In the genomic region with DNA sequence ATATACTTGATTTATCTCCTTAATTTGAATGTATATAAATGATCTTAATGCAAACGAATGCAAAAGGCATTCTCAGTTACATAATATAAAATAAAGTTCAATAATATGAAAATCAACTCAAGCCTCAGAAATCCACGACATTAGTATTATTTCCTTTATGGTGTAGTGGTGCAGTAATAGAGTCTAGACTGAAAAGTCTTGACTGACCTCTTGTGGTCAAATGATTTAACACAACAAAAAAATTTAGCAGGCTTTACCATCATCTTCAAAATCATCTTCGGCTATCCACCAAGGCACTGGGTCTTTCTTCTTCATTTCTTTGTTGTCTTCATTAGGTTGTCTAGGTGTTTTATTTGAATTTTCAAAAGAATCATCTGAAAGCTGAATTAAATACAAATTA, we compare ENCODE assay signal across 8 mouse cellular contexts. TPM values are rescaled to one million over a fixed set of nuclear protein-coding genes. Genes with fewer than 3 reads are reported as not detected.
DNase-seq lines count a peak whose midpoint lies in the region; ATAC-seq and TF ChIP-seq lines count a peak whose summit lies in the region.
"Had no signal": no experiment of that assay in that cellular context is flagged by ENCODE, and none has a peak within 500 bp of the region (broad histone marks: within the 10 kb centered on the region; RNA-seq: fewer than 3 reads in every experiment).

No protein-coding gene starts in this region.

- in situ Hi-C loops in Patski (cut with MboI; ENCODE audit: low pct_unique_long_range_greater_than_20kb) = no loop called here

- intact Hi-C loops in gastrocnemius, postnatal 14 days (cut with DNase I; ENCODE audit: low total_unique reads) = loop anchor here (5.0 kb wide), 1 partner anchor 221 kb away; no protein-coding TSS in a partner anchor

- no peak overlapping the region for H3K9ac ChIP-seq in limb, embryonic 13.5 days
- H3K9ac ChIP-seq in forebrain, postnatal 0 days = no peak overlapping the region
- H3K9ac ChIP-seq in neural tube, embryonic 14.5 days (replicated peaks; ENCODE audit: low read depth, low read length) = no peak overlapping the region
- H3K9ac ChIP-seq: embryonic facial prominence, embryonic 13.5 days had no signal

- POLR2A ChIA-PET in Patski (lab: Charles Lee) = no interaction called here

- ATAC-seq in limb, embryonic 13.5 days (ENCODE audit: low FRiP score, low read depth) = peak; percentile 59; the same call in 1 of the 2 replicates
- ATAC-seq in Patski = no peak
- peak; percentile 77 for ATAC-seq in forebrain, postnatal 0 days
- peak; percentile 76; the same call in 1 of the 2 replicates for ATAC-seq in neural tube, embryonic 14.5 days (ENCODE audit: low read depth)

- H3K36me3 ChIP-seq in limb, embryonic 13.5 days = peaks cover 34% of the 10 kb centered on the region
- H3K36me3 ChIP-seq in limb, embryonic 10.5 days = peaks cover 53% of the 10 kb centered on the region
- H3K36me3 ChIP-seq in forebrain, postnatal 0 days (ENCODE audit: insufficient read depth) = peaks cover 28% of the 10 kb centered on the region
- peaks cover 10% of the 10 kb centered on the region for H3K36me3 ChIP-seq in neural tube, embryonic 14.5 days (ENCODE audit: control insufficient read depth, insufficient read depth, low read length)

- H3K4me1 ChIP-seq in limb, embryonic 13.5 days = no peaks in the 10 kb centered on the region
- no peaks in the 10 kb centered on the region for H3K4me1 ChIP-seq in limb, embryonic 10.5 days
- no peaks in the 10 kb centered on the region for H3K4me1 ChIP-seq in forebrain, postnatal 0 days (ENCODE audit: insufficient read depth)
- H3K4me1 ChIP-seq in neural tube, embryonic 14.5 days (ENCODE audit: control insufficient read depth, insufficient read depth, low read length) = no peaks in the 10 kb centered on the region
- H3K4me1 ChIP-seq: embryonic facial prominence, embryonic 13.5 days had no signal

- peak; percentile 41 for TF ChIP-seq CTCF in Patski (IDR thresholded peaks at IDR 0.05)
- peak; percentile 66 for TF ChIP-seq CTCF in forebrain, postnatal 0 days (IDR thresholded peaks at IDR 0.05; ENCODE audit: low read depth)

- H3K9me3 ChIP-seq in limb, embryonic 13.5 days = no peaks in the 10 kb centered on the region
- no peaks in the 10 kb centered on the region for H3K9me3 ChIP-seq in limb, embryonic 10.5 days (replicated peaks)
- no peaks in the 10 kb centered on the region for H3K9me3 ChIP-seq in forebrain, postnatal 0 days (ENCODE audit: low read length)
- H3K9me3 ChIP-seq in neural tube, embryonic 14.5 days (ENCODE audit: control insufficient read depth, low read length) = no peaks in the 10 kb centered on the region
- H3K9me3 ChIP-seq: embryonic facial prominence, embryonic 13.5 days had no signal

- 43% methylated on average over 3 of the region's 3 CpGs for WGBS in limb, embryonic 13.5 days
- WGBS in limb, embryonic 10.5 days = 59% methylated on average over 3 of the region's 3 CpGs
- 44% methylated on average over 3 of the region's 3 CpGs for WGBS in forebrain, postnatal 0 days
- 57% methylated on average over 3 of the region's 3 CpGs for WGBS in neural tube, embryonic 14.5 days

- no peaks in the 10 kb centered on the region for H3K27me3 ChIP-seq in limb, embryonic 13.5 days
- H3K27me3 ChIP-seq in limb, embryonic 10.5 days (ENCODE audit: low read depth, poor library complexity, severe bottlenecking) = no peaks in the 10 kb centered on the region
- no peaks in the 10 kb centered on the region for H3K27me3 ChIP-seq in Patski
- no peaks in the 10 kb centered on the region for H3K27me3 ChIP-seq in forebrain, postnatal 0 days (ENCODE audit: insufficient read depth, low read length)
- H3K27me3 ChIP-seq in neural tube, embryonic 14.5 days (ENCODE audit: control insufficient read depth, insufficient read depth, low read length) = no peaks in the 10 kb centered on the region
- H3K27me3 ChIP-seq: embryonic facial prominence, embryonic 13.5 days had no signal

- H3K4me2 ChIP-seq in limb, embryonic 13.5 days (replicated peaks) = no peak overlapping the region
- no peak overlapping the region for H3K4me2 ChIP-seq in forebrain, postnatal 0 days (ENCODE audit: low read depth)
- H3K4me2 ChIP-seq in neural tube, embryonic 14.5 days (ENCODE audit: low read depth, low read length) = no peak overlapping the region
- H3K4me2 ChIP-seq: embryonic facial prominence, embryonic 13.5 days had no signal

- H3K27ac ChIP-seq in limb, embryonic 13.5 days = no peak overlapping the region
- H3K27ac ChIP-seq in limb, embryonic 10.5 days = no peak overlapping the region
- no peak overlapping the region for H3K27ac ChIP-seq in forebrain, postnatal 0 days (ENCODE audit: low read depth, low read length)
- no peak overlapping the region for H3K27ac ChIP-seq in neural tube, embryonic 14.5 days (ENCODE audit: low read depth, low read length)
- H3K27ac ChIP-seq: embryonic facial prominence, embryonic 13.5 days had no signal

- no peak for DNase-seq in limb, embryonic 10.5 days (ENCODE audit: low spot score)
- DNase-seq in Patski (ENCODE audit: low read depth, low spot score) = no peak
- DNase-seq in forebrain, postnatal 0 days = peak; percentile 37
- DNase-seq in gastrocnemius, postnatal 14 days = no peak
- DNase-seq in ovary, postnatal 36 days (ENCODE audit: low spot score) = no peak

- no peak overlapping the region for H3K4me3 ChIP-seq in limb, embryonic 13.5 days
- no peak overlapping the region for H3K4me3 ChIP-seq in limb, embryonic 10.5 days
- H3K4me3 ChIP-seq in forebrain, postnatal 0 days (ENCODE audit: low read depth, low read length) = no peak overlapping the region
- no peak overlapping the region for H3K4me3 ChIP-seq in neural tube, embryonic 14.5 days (ENCODE audit: low read depth, low read length)
- H3K4me3 ChIP-seq: embryonic facial prominence, embryonic 13.5 days had no signal

- CTCF ChIA-PET in Patski (lab: Charles Lee) = interaction anchor here (0.7 to 1.5 kb wide), 4 partner anchors 8 to 369 kb away, joined by 3 to 5 read pairs (median 3); no protein-coding TSS in a partner anchor

RNA-seq across cellular contexts. Expression of a gene that starts 7.2 kb away (rescaled TPM):
- polyA plus RNA-seq in limb, embryonic 13.5 days (2015; fragmentation: Nextera tagmentation; extraction: Ambion mirVana) = 7.0 and 7.3 TPM in 2 replicates
- 8.2 and 11.7 TPM in 2 replicates for polyA plus RNA-seq in limb, embryonic 10.5 days (2016; fragmentation: Nextera tagmentation; extraction: Ambion mirVana)
- 13.3 TPM for polyA plus RNA-seq in Patski (2021)
- 6.7 and 8.9 TPM in 2 replicates for total RNA-seq in forebrain, postnatal 0 days (2014; rRNA removed)
- polyA plus RNA-seq in forebrain, postnatal 0 days (2015; fragmentation: Nextera tagmentation; extraction: Ambion mirVana) = 1.8 and 3.4 TPM in 2 replicates
- 8.2 and 8.5 TPM in 2 replicates for polyA plus RNA-seq in neural tube, embryonic 14.5 days (2014; fragmentation: Nextera tagmentation; extraction: Ambion mirVana)
- 1 to 10 TPM; 1.4 to 1.8 TPM for total RNA-seq in gastrocnemius, postnatal 14 days (2021)
